Mouse (Mus musculus) intestine, embryonic 15.5 days (tissue): ENCODE data around the gene Atp2c2. TPM values are rescaled to one million over a fixed set of nuclear protein-coding genes. Genes with fewer than 3 reads are reported as not detected.

Experiments
- ATAC-seq: fragments of 200-750 bp; cut with Nextera tagmentation; 2 replicates; pipeline ENCODE4 v1.8.0; 2017; ENCODE audit warnings: moderate TSS enrichment, moderate library complexity
- H3K27ac ChIP-seq: fragments of 300-500 bp; sonication (generic); 2 replicates; pipeline ENCODE4 v1.5.1; 2015; ENCODE audit warnings: mild to moderate bottlenecking, inconsistent platforms
- H3K27me3 ChIP-seq: fragments of 300-500 bp; sonication (generic); replicated peaks from 2 replicates; pipeline ENCODE4 v1.6.1; 2015; ENCODE audit warnings: inconsistent platforms
- H3K36me3 ChIP-seq: fragments of 300-500 bp; sonication (generic); 2 replicates; pipeline ENCODE4 v1.6.1; 2015; ENCODE audit warnings: inconsistent platforms
- H3K4me1 ChIP-seq: fragments of 300-500 bp; sonication (generic); replicated peaks from 2 replicates; pipeline ENCODE4 v1.6.1; 2015; ENCODE audit warnings: inconsistent platforms
- H3K4me2 ChIP-seq: fragments of 300-500 bp; sonication (generic); replicated peaks from 2 replicates; pipeline ENCODE4 v1.6.1; 2015; ENCODE audit warnings: mild to moderate bottlenecking, inconsistent platforms
- H3K4me3 ChIP-seq: fragments of 300-500 bp; sonication (generic); replicated peaks from 2 replicates; pipeline ENCODE4 v1.5.1; 2015; ENCODE audit warnings: inconsistent platforms
- H3K9ac ChIP-seq: fragments of 300-500 bp; sonication (generic); 2 replicates; pipeline ENCODE4 v1.6.1; 2015; ENCODE audit warnings: inconsistent platforms
- H3K9me3 ChIP-seq: fragments of 300-500 bp; sonication (generic); 2 replicates; pipeline ENCODE4 v1.6.1; 2016; ENCODE audit warnings: inconsistent platforms
- WGBS: fragments of 180-500 bp; shearing (Covaris S2); methylation state at CpG from one replicate; pipeline ENCODE4 v1.1.7; 2015; 5-methylcytosine and 5-hydroxymethylcytosine counted together
- polyA plus RNA-seq: library from polyadenylated mRNA; unstranded; fragments of >200 nt; fragmentation: Nextera tagmentation; extraction: Ambion mirVana; gene quantifications from 2 replicates; pipeline ENCODE4 v1.2.1, GENCODE M21; 2015

The Atp2c2 gene
- 4.4 and 5.8 TPM in 2 replicates for polyA plus RNA-seq

GRCm38 (mm10) chr8:119699549-119700134, at the start of gene Atp2c2:
Gene Atp2c2, plus strand, starts transcription at chr8:119700009.
- Histone ChIP-seq H3K27ac (peak within 1 kb of the TSS; percentile 32; the same call in 1 of the 2 replicates), H3K36me3 (no peaks in the 10 kb centered on the region), H3K4me3 (peak within 1 kb of the TSS; percentile 37), H3K4me1 (peaks cover 20% of the 10 kb centered on the region), H3K4me2 (peak within 1 kb of the TSS; percentile 66), H3K27me3 (peaks cover 28% of the 10 kb centered on the region), H3K9ac (peak within 1 kb of the TSS; percentile 13), H3K9me3 (no peaks in the 10 kb centered on the region)
- peak; percentile 85 for ATAC-seq
- WGBS, result 5% methylated on average over 26 of the region's 26 CpGs

- Histone ChIP-seq H3K27me3 (no peaks in the 10 kb centered on the region), H3K9ac (no peak overlapping the region), H3K4me1 (peaks cover 5% of the 10 kb centered on the region), H3K4me2 (no peak overlapping the region), H3K27ac (no peak overlapping the region), H3K4me3 (no peak overlapping the region), H3K36me3 (no peaks in the 10 kb centered on the region), H3K9me3 (no peaks in the 10 kb centered on the region)
- peak; percentile 49; the same call in 1 of the 2 replicates for ATAC-seq
- 29% methylated on average over 2 of the region's 2 CpGs for WGBS
These were observed 48.5 kb upstream of the Atp2c2 start for GRCm38 (mm10) chr8:119651324-119651723.

DNA sequence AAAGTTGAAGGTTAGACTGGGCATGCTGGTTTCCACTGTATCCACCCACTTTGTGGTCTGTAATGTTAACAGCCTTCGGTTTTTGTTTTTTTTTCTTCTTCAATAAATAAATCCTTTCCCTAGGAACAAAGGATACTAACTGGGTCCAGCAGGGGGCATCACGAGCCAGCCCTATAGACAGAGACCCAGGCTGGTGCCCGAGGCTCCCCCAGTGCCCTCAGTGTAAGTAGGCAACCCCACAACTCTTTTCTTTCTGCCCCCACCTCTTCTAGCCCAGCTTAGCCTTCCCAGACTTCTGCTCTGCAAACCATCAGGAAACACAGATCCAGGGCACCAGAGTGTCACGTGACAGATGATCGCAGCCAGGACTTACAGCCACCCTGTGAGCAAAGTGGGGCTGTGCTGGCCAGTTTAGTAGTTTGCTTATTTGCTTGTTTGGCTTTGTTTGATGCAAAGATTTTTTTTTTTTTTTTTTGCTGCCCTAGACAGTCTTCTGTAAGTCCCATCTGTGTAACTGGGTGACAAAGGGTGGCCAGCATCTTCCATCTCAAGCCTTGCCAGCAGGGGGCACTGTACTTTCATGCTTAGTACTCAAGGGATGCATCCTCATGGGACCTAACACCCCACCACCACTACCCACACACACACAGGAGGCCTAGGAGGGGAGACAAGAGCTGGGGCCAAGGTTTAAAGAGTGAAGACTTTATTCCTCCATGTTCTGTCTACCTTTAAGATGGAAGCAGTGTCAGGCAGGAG, 42.9 kb upstream of the Atp2c2 start:
- no peaks in the 10 kb centered on the region for H3K36me3 ChIP-seq
- H3K4me3 ChIP-seq, result no peak overlapping the region
- H3K4me2 ChIP-seq, result no peak overlapping the region
- no peak overlapping the region for H3K9ac ChIP-seq
- peak; percentile 57; the same call in 1 of the 2 replicates for ATAC-seq
- no peaks in the 10 kb centered on the region for H3K9me3 ChIP-seq
- H3K27ac ChIP-seq, result no peak overlapping the region
- peaks cover 17% of the 10 kb centered on the region for H3K4me1 ChIP-seq
- no peaks in the 10 kb centered on the region for H3K27me3 ChIP-seq
- 39% methylated on average over 5 of the region's 5 CpGs for WGBS

- no peak overlapping the region for H3K9ac ChIP-seq
- H3K27me3 ChIP-seq, result no peaks in the 10 kb centered on the region
- H3K36me3 ChIP-seq, result no peaks in the 10 kb centered on the region
- H3K27ac ChIP-seq, result peak overlapping the region; percentile 17; the same call in 1 of the 2 replicates
- WGBS, result 15% methylated on average over 9 of the region's 9 CpGs
- peak; percentile 32; the same call in 1 of the 2 replicates for ATAC-seq
- H3K9me3 ChIP-seq, result no peaks in the 10 kb centered on the region
- no peak overlapping the region for H3K4me2 ChIP-seq
- H3K4me1 ChIP-seq, result peaks cover 22% of the 10 kb centered on the region
- no peak overlapping the region for H3K4me3 ChIP-seq
These were observed 38.7 kb upstream of the Atp2c2 start for GRCm38 (mm10) chr8:119661081-119661480.

DNA sequence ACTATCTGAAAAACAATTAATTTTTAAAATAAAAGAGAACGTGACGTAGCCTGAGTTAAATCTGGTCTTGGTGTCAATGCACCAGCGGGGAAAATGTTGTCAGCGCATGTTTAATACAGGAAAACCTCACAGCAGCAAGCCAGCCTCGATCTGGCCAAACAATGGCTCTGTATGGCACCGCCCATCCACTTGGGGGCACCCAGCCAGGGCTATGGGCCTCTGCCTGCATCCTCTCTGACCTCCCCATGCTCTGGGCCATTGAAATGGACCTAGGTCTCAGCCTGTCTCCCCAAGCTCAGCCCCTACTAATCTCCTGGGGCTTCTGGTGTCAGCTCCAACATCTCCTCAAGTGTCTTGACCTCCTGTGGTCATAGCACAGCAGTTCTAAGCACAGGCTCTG, 37.9 kb upstream of the Atp2c2 start:
- peaks cover 29% of the 10 kb centered on the region for H3K4me1 ChIP-seq
- no peaks in the 10 kb centered on the region for H3K9me3 ChIP-seq
- no peak overlapping the region for H3K4me2 ChIP-seq
- H3K27ac ChIP-seq, result no peak overlapping the region
- 78% methylated on average over 6 of the region's 6 CpGs for WGBS
- no peak for ATAC-seq
- no peak overlapping the region for H3K4me3 ChIP-seq
- no peak overlapping the region for H3K9ac ChIP-seq
- H3K36me3 ChIP-seq, result no peaks in the 10 kb centered on the region
- H3K27me3 ChIP-seq, result no peaks in the 10 kb centered on the region

DNA sequence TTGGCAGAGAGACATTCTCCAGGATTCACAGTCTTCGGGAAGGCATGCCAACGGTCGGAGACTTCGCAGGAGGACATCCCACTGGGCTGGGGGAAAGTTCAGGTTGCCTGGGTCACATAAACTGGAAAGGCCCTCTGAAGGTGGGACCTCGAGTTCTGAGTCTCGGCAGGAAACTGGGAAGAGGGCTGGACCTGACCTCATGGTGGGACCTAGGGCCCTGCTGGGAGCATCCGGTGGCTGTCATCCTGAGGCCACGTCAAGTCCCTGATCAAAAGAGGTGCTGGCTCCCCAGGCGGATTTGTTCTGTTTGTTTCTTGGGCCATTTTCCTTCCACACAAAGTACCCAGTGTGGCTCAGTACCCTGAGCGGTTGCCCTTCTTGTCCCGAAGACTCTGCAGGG, 36.4 kb upstream of the Atp2c2 start:
- ATAC-seq, result no peak
- Histone ChIP-seq H3K4me1 (peaks cover 30% of the 10 kb centered on the region), H3K27ac (no peak overlapping the region), H3K9ac (no peak overlapping the region), H3K9me3 (no peaks in the 10 kb centered on the region), H3K4me2 (no peak overlapping the region), H3K36me3 (no peaks in the 10 kb centered on the region), H3K4me3 (no peak overlapping the region), H3K27me3 (no peaks in the 10 kb centered on the region)
- 60% methylated on average over 11 of the region's 11 CpGs for WGBS

DNA sequence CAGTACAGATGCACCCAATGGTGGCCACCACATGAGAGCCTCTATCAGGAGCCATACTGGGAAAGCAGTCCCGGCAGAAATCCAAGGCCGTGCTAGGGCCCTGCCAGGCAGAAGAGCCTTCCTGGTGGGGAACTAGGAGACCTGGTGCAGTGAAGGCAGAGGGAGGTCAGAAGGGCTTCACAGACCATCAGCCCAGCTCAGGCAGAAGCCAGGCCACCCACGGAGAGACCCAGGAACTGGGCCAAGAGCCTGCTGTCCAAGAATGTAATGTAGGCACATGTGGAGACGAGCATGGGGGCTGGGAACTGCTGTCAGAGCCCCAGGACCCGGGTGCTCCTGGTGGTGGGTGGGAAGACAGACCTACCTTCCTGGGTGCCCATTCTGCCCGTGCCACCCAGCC, 34.5 kb upstream of the Atp2c2 start:
- WGBS, result 65% methylated on average over 6 of the region's 6 CpGs
- no peaks in the 10 kb centered on the region for H3K9me3 ChIP-seq
- peaks cover 42% of the 10 kb centered on the region for H3K4me1 ChIP-seq
- H3K36me3 ChIP-seq, result no peaks in the 10 kb centered on the region
- H3K4me2 ChIP-seq, result no peak overlapping the region
- H3K4me3 ChIP-seq, result no peak overlapping the region
- no peak overlapping the region for H3K27ac ChIP-seq
- no peak for ATAC-seq
- no peak overlapping the region for H3K9ac ChIP-seq
- no peaks in the 10 kb centered on the region for H3K27me3 ChIP-seq

- ATAC-seq, result no peak
These were observed 33.4 kb upstream of the Atp2c2 start, which contains the start of gene Wfdc1 for GRCm38 (mm10) chr8:119666219-119666951. Gene Wfdc1, plus strand, starts transcription at chr8:119666365.

DNA sequence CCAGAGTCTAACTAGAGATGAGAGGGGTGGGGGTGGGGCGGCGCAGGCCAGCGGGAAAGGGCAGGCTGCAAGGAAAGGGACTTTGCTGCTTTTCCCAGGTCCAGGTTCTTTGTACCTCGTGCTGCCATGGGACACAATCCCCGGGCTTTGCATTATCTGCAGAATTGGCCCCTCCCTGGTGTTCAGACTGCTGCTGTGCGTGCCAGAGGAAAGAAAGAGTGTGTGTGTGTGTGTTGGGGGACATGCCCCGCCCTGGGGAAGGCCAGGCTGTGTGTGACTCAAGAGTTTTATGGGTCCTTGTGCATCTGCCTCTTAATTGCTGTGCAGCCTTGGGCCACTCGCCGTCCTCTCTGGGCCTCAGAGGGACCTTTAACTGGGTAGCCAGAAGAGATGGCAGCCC, 31.4 kb upstream of the Atp2c2 start:
- H3K4me1 ChIP-seq, result peaks cover 39% of the 10 kb centered on the region
- H3K9ac ChIP-seq, result no peak overlapping the region
- H3K9me3 ChIP-seq, result no peaks in the 10 kb centered on the region
- H3K27me3 ChIP-seq, result no peaks in the 10 kb centered on the region
- H3K27ac ChIP-seq, result 0 out of 2 replicates have a peak overlapping the region, but pooled peaks have one; percentile 1
- 61% methylated on average over 9 of the region's 9 CpGs for WGBS
- peak; percentile 76 for ATAC-seq
- H3K36me3 ChIP-seq, result no peaks in the 10 kb centered on the region
- no peak overlapping the region for H3K4me3 ChIP-seq
- no peak overlapping the region for H3K4me2 ChIP-seq

More at GRCm38 (mm10) chr8:119666219-119666951, 33.4 kb upstream of the Atp2c2 start, which contains the start of gene Wfdc1:
- Histone ChIP-seq H3K4me2 (peak within 1 kb of the TSS; percentile 24), H3K36me3 (no peaks in the 10 kb centered on the region), H3K4me1 (peaks cover 40% of the 10 kb centered on the region), H3K27me3 (no peaks in the 10 kb centered on the region), H3K9me3 (no peaks in the 10 kb centered on the region), H3K4me3 (no peak within 1 kb of the TSS), H3K9ac (peak within 1 kb of the TSS; percentile 30; the same call in 1 of the 2 replicates), H3K27ac (no peak within 1 kb of the TSS)
- 23% methylated on average over 14 of the region's 14 CpGs for WGBS

GRCm38 (mm10) chr8:119669284-119669683, 30.5 kb upstream of the Atp2c2 start:
- Histone ChIP-seq H3K27me3 (no peaks in the 10 kb centered on the region), H3K4me1 (peaks cover 39% of the 10 kb centered on the region), H3K9ac (no peak overlapping the region), H3K36me3 (no peaks in the 10 kb centered on the region), H3K9me3 (no peaks in the 10 kb centered on the region), H3K27ac (peak overlapping the region; percentile 54; the same call in 1 of the 2 replicates), H3K4me3 (no peak overlapping the region), H3K4me2 (no peak overlapping the region)
- 35% methylated on average over 12 of the region's 12 CpGs for WGBS
- no peak for ATAC-seq

- no peak overlapping the region for H3K4me3 ChIP-seq
- no peaks in the 10 kb centered on the region for H3K27me3 ChIP-seq
- 0 out of 2 replicates have a peak overlapping the region, but pooled peaks have one; percentile 20 for H3K9ac ChIP-seq
- peak overlapping the region; percentile 42 for H3K4me2 ChIP-seq
- 22% methylated on average over 16 of the region's 16 CpGs for WGBS
- peak; percentile 81 for ATAC-seq
- H3K36me3 ChIP-seq, result no peaks in the 10 kb centered on the region
- H3K4me1 ChIP-seq, result peaks cover 34% of the 10 kb centered on the region
- no peaks in the 10 kb centered on the region for H3K9me3 ChIP-seq
- H3K27ac ChIP-seq, result peak overlapping the region; percentile 84
These were observed 29.3 kb upstream of the Atp2c2 start for GRCm38 (mm10) chr8:119670419-119671091.
